Mouse (Mus musculus): ENCODE measurements around the gene Gm21985. TPM values are rescaled to one million over a fixed set of nuclear protein-coding genes. Genes with fewer than 3 reads are reported as not detected.
A peak's percentile ranks its signal among the peaks of the same experiment; 100 is the strongest.

Gene Gm21985
- polyA plus RNA-seq, 1 experiment from 2014 or later: not detected

DNA sequence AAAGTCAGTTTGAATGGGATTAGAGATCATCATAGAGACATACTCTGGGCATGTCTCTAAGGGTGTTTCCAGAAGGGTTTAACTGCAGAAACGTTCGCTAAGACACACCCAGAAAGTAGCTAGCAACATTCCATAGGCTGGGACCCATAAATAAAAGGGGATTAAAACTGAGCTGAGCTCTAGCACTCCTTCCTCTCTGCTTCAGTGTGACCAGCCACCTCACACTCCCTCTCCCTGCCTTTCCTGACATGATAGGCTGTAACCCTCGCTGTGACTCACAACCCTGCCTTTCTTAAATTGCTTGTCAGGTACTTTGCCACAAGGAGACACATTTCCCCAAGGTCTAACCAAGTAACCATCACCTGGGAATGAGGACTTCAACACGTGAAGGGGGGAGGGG is 28.1 kb upstream of the Gm21985 start:
- no peak overlapping the region for H3K27ac ChIP-seq (ENCODE audit: low read depth, low read length)
- no peak for TF ChIP-seq CTCF (IDR thresholded peaks at IDR 0.05; ENCODE audit: low read depth)
- 9% methylated on average over 4 of the region's 4 CpGs for WGBS

DNA sequence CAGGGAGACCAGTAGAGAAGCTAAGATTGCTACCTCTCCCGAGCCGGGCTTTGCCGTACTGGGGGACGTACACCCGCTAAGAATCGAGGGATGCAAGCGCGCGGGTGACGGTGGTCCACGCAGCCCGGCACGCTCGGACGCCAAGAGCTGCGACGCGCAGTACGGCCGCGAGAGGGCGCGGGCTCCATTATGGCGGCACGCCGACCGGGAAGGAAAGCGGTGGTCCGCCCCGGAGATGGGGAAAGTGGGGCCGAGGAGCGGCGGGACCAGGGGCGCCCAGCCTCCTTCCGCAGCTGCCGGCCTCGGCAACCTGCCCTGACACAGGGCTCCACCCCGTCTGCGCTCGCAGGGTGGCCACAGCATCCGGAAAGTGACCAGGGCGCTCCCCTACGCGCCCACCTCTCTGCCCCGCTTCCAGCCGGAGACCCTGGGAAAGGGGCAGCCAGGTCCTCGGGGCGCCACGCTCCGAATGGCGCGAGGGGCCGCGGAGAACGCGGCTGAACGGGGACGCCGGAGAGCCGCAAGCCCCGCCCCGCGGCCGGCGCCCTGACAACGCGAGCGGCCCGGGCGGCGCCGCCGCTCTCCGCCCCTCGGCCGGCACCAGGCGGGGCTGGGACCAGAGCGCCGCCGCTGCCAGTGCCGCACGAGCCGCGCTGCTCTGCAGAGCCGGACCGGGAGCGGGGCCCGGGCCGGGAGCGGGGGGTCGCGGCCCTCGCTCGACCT is 26.7 kb upstream of the Gm21985 start, which contains the start of gene Lpcat4:
Gene Lpcat4, plus strand, starts transcription at position 257 of the 723 bp plus-strand sequence.
- Histone ChIP-seq H3K4me1 (replicated peaks; ENCODE audit: control insufficient read depth, insufficient read depth, low read length) (no peaks in the 10 kb centered on the region; the same call in 1 of the 2 replicates), H3K36me3 (ENCODE audit: control insufficient read depth, insufficient read depth) (peaks cover 6% of the 10 kb centered on the region; the same call in 1 of the 2 replicates), H3K4me3 (ENCODE audit: low read depth, low read length) (peak within 1 kb of the TSS; percentile 96), H3K9ac (ENCODE audit: low read depth, low read length) (peak within 1 kb of the TSS; percentile 69), H3K27ac (ENCODE audit: low read depth, low read length) (peak within 1 kb of the TSS; percentile 86), H3K9me3 (ENCODE audit: control insufficient read depth) (no peaks in the 10 kb centered on the region), H3K27me3 (replicated peaks; ENCODE audit: control insufficient read depth, insufficient read depth, low read length) (no peaks in the 10 kb centered on the region), H3K4me2 (replicated peaks; ENCODE audit: low read depth) (peak within 1 kb of the TSS; percentile 99)
- peak; percentile 86 for ATAC-seq
- peak; percentile 96 for TF ChIP-seq CTCF (IDR thresholded peaks at IDR 0.05; ENCODE audit: low read depth)
- under 1% methylated on average over 90 of the region's 94 CpGs for WGBS

More for the DNA sequence above, 28.1 kb upstream of the Gm21985 start:
- no peaks in the 10 kb centered on the region for H3K27me3 ChIP-seq (replicated peaks; ENCODE audit: control insufficient read depth, insufficient read depth, low read length)
- no peak overlapping the region for H3K4me3 ChIP-seq (ENCODE audit: low read depth, low read length)
- no peak overlapping the region for H3K9ac ChIP-seq (ENCODE audit: low read depth, low read length)
- ATAC-seq: no peak
- no peaks in the 10 kb centered on the region; the same call in 1 of the 2 replicates for H3K4me1 ChIP-seq (replicated peaks; ENCODE audit: control insufficient read depth, insufficient read depth, low read length)
- H3K4me2 ChIP-seq (replicated peaks; ENCODE audit: low read depth): no peak overlapping the region; the same call in 1 of the 2 replicates
- H3K9me3 ChIP-seq (ENCODE audit: control insufficient read depth): no peaks in the 10 kb centered on the region
- no peaks in the 10 kb centered on the region for H3K36me3 ChIP-seq (ENCODE audit: control insufficient read depth, insufficient read depth)

DNA sequence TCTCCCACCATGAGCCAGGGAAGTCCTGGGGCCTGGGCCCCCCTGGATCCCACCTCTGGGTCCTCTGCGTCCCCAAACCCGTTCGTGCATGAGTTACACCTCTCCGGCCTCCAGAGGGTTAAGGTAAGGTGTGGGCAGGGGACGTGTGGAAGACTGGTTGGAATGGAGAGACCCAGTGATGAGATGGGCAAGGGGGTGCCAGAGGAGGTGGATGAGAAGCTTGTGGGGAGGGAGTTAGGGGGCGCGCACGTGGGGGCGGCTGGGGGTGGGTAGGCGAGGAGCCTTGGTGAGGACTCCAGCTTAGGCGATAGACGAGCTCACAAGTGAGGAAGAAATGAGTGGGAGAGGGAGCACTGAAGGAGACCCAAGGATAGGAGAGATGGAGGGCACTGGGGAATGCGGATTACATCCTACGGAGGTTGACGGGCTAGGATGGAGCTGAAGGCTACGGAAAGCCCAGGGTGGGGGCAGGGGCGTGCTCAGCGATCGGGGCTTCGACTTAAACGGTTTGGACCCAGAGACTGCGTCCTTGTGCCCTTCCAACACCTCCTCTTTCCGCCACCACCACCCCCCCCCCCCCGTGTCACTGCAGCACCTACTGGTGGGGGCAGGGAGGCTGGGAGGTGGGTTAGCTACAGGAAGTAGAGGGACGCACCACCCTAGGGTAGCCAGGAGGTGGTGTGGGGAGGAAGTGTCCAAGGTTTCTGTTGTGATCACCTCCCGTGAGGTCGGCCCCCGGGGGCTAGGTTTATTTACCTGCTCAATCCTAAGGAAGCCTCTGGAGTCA is 26.0 kb upstream of the Gm21985 start:
- Histone ChIP-seq H3K27me3 (replicated peaks; ENCODE audit: control insufficient read depth, insufficient read depth, low read length) (no peaks in the 10 kb centered on the region), H3K4me3 (ENCODE audit: low read depth, low read length) (peak overlapping the region; percentile 96), H3K4me1 (replicated peaks; ENCODE audit: control insufficient read depth, insufficient read depth, low read length) (no peaks in the 10 kb centered on the region; the same call in 1 of the 2 replicates), H3K9me3 (ENCODE audit: control insufficient read depth) (no peaks in the 10 kb centered on the region), H3K27ac (ENCODE audit: low read depth, low read length) (peak overlapping the region; percentile 86; the same call in 1 of the 2 replicates), H3K36me3 (ENCODE audit: control insufficient read depth, insufficient read depth) (peaks cover 11% of the 10 kb centered on the region; the same call in 1 of the 2 replicates), H3K9ac (ENCODE audit: low read depth, low read length) (peak overlapping the region; percentile 69), H3K4me2 (replicated peaks; ENCODE audit: low read depth) (peak overlapping the region; percentile 99)
- 2% methylated on average over 26 of the region's 28 CpGs for WGBS
- TF ChIP-seq CTCF (IDR thresholded peaks at IDR 0.05; ENCODE audit: low read depth): peak; percentile 25; the same call in 1 of the 2 replicates
- no peak for ATAC-seq

DNA sequence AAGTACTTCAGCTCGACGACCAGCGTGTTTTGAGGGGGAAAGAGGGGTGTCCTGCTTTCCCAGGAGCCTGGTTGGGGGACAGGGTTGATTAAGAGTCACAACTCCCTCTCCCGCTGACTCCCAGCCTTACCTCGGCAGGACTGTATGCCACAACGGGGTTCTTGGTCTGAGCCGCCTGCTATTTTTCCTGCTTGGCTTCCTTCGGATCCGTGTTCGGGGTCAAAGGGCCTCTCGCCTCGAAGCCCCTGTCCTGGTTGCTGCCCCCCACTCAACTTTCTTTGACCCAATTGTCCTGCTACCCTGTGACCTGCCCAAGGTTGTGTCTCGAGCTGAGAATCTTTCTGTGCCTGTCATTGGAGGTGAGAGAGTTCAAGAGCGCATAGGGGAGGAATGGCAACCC is 24.3 kb upstream of the Gm21985 start:
- H3K4me2 ChIP-seq (replicated peaks; ENCODE audit: low read depth): no peak overlapping the region
- H3K27ac ChIP-seq (ENCODE audit: low read depth, low read length): no peak overlapping the region
- WGBS: 82% methylated on average over 14 of the region's 14 CpGs
- H3K9ac ChIP-seq (ENCODE audit: low read depth, low read length): no peak overlapping the region
- ATAC-seq: no peak
- no peaks in the 10 kb centered on the region for H3K27me3 ChIP-seq (replicated peaks; ENCODE audit: control insufficient read depth, insufficient read depth, low read length)
- peaks cover 15% of the 10 kb centered on the region; the same call in 1 of the 2 replicates for H3K36me3 ChIP-seq (ENCODE audit: control insufficient read depth, insufficient read depth)
- no peaks in the 10 kb centered on the region; the same call in 1 of the 2 replicates for H3K4me1 ChIP-seq (replicated peaks; ENCODE audit: control insufficient read depth, insufficient read depth, low read length)
- H3K4me3 ChIP-seq (ENCODE audit: low read depth, low read length): no peak overlapping the region
- no peak for TF ChIP-seq CTCF (IDR thresholded peaks at IDR 0.05; ENCODE audit: low read depth)
- H3K9me3 ChIP-seq (ENCODE audit: control insufficient read depth): no peaks in the 10 kb centered on the region

DNA sequence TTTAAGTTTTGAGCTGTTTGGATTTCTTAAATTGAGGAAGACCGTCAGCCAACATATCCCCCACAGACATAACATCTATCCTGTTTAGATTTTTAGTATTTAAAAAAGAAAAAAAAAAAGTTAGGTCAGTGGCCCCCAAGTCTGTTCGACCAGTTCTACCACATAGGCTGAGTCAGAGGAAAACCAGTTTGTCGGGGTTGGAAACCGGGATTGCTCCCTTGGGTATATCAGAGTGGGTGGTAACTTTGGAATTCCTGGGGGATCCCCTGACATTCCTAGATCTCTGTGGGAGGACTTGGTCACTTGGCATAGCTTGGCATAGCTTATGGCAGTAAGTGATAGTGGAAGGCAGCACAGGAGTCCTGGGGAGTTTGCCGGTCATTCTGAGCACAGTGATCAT is 20.8 kb upstream of the Gm21985 start:
- no peaks in the 10 kb centered on the region for H3K9me3 ChIP-seq (ENCODE audit: control insufficient read depth)
- no peak overlapping the region for H3K4me3 ChIP-seq (ENCODE audit: low read depth, low read length)
- 52% methylated on average over 5 of the region's 5 CpGs for WGBS
- no peak overlapping the region for H3K9ac ChIP-seq (ENCODE audit: low read depth, low read length)
- TF ChIP-seq CTCF (IDR thresholded peaks at IDR 0.05; ENCODE audit: low read depth): no peak
- H3K27ac ChIP-seq (ENCODE audit: low read depth, low read length): no peak overlapping the region
- no peaks in the 10 kb centered on the region; the same call in 1 of the 2 replicates for H3K4me1 ChIP-seq (replicated peaks; ENCODE audit: control insufficient read depth, insufficient read depth, low read length)
- H3K4me2 ChIP-seq (replicated peaks; ENCODE audit: low read depth): no peak overlapping the region
- peaks cover 15% of the 10 kb centered on the region; the same call in 1 of the 2 replicates for H3K36me3 ChIP-seq (ENCODE audit: control insufficient read depth, insufficient read depth)
- no peaks in the 10 kb centered on the region for H3K27me3 ChIP-seq (replicated peaks; ENCODE audit: control insufficient read depth, insufficient read depth, low read length)
- ATAC-seq: no peak

DNA sequence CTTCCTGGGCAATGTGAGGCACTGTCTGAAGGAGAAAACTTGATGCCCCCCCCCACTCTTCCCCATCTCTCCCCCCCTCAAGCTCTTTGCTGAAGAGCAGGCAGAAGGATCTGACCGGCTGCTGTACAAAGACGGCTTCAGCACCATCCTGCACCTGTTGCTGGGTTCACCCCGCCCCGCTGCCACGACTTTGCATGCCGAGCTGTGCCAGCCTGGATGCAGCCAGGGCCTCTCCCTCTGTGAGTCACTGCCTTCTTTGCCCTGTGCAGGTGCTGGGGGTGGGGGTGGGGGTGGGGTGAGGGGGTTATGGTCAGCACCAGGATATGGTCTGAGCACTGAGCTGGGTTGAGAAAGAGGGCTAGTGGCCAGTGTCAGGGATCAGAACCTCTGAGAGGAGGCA is 19.9 kb upstream of the Gm21985 start:
- Histone ChIP-seq H3K9ac (ENCODE audit: low read depth, low read length) (no peak overlapping the region), H3K27me3 (replicated peaks; ENCODE audit: control insufficient read depth, insufficient read depth, low read length) (no peaks in the 10 kb centered on the region), H3K4me2 (replicated peaks; ENCODE audit: low read depth) (no peak overlapping the region), H3K9me3 (ENCODE audit: control insufficient read depth) (no peaks in the 10 kb centered on the region), H3K36me3 (ENCODE audit: control insufficient read depth, insufficient read depth) (peaks cover 15% of the 10 kb centered on the region; the same call in 1 of the 2 replicates), H3K27ac (ENCODE audit: low read depth, low read length) (no peak overlapping the region), H3K4me1 (replicated peaks; ENCODE audit: control insufficient read depth, insufficient read depth, low read length) (no peaks in the 10 kb centered on the region; the same call in 1 of the 2 replicates), H3K4me3 (ENCODE audit: low read depth, low read length) (no peak overlapping the region)
- 62% methylated on average over 6 of the region's 6 CpGs for WGBS
- no peak for TF ChIP-seq CTCF (IDR thresholded peaks at IDR 0.05; ENCODE audit: low read depth)
- no peak for ATAC-seq
